Mouse (Mus musculus) frontal cortex, adult (tissue): ENCODE measurements around the gene Anln.
A peak's percentile ranks its signal among the peaks of the same experiment; 100 is the strongest.
"Not testable (repeated sequence)": the region's sequence is repeated elsewhere in the genome, so short reads cannot be mapped to it uniquely, and the experiment has no call there.

Experiments
- ATAC-seq: cut with Nextera tagmentation; 2 replicates; pipeline ENCODE4 v1.9.2; 2017; ENCODE audit warnings: mild to moderate bottlenecking, moderate library complexity, mixed read lengths; ENCODE audit not compliant: low TSS enrichment

Anln gene

GRCm38 (mm10) chr9:22322381-22323211 is 66.4 kb downstream of the Anln start:
- no peak for ATAC-seq

- ATAC-seq = no peak
Observed at GRCm38 (mm10) chr9:22319109-22319508, 69.9 kb downstream of the Anln start.

DNA sequence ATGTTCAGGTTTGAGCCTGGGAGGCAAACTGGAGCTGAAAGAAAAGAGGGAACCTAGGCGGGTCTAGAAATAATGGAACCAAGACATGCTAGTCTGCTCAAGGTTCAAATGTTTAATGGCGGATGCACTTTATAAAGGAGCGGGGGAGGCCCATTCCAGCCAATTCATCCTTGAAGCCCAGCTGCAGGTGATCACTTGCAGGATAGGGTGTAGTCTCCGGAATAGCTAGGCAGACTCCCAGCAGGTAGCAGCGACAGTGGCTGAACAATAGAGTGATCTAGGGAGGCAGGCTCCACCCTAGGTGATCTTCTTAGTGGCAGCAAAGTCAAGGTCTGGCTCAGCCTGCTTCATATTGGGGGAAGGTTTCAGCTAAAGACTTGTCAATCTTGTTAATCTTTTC is 72.9 kb downstream of the Anln start:
- not testable (repeated sequence) for ATAC-seq

DNA sequence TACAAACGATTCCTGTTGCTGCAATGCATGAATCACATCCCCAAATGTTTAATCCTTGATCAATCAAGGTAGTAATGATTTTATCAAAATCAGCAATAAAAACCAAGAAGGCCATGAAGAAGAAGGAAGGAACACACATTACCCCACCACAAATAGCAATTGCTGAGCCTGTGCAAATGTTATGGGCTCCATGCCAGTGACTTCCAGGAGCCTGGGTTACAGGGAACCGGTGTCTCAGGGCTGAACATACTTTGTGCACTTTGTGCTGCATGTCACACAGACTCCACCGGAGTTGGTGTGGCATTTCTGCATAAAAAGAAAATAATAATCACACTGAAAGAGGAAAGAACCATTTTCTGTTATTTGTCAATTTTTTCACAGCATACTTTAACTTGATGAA is 74.9 kb downstream of the Anln start:
- ATAC-seq = no peak

DNA sequence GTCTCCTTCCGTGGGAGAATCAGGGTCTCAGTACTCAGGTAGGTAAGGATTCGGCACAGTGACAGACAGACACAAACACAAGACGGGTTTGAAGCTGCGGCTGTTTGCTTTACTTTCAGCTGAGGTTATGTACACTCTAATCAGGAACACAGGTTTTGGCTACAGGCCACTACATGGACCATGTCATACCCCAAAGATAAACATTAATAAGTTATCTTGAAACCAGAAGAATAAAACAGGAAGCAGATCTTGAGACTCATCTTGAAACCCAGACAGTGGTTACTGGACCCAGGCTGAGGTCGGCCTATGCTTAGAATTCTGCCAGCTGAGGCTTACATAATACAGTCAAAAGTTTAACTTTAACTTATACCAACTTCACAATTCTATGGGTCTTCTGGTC is 75.8 kb downstream of the Anln start:
- no peak for ATAC-seq

GRCm38 (mm10) chr9:22309651-22310050 is 79.3 kb downstream of the Anln start:
- no peak for ATAC-seq

DNA sequence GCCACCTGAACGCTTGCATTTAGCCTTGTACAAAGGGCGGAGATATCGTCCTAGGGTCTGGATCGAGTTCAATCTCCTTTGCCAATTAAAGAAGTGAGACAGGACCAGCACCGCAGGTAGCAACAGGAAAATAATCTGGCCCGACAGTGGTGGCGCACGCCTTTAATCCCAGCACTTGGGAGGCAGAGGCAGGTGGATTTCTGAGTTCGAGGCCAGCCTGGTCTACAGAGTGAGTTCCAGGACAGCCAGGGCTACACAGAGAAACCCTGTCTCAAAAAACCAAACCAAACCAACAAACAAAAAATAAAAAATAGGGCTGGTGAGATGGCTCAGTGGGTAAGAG is 81.1 kb downstream of the Anln start:
- ATAC-seq = not testable (repeated sequence)

GRCm38 (mm10) chr9:22307156-22307919 is 81.7 kb downstream of the Anln start, which contains the start of gene Zfp810:
Gene Zfp810 (minus strand): TSS chr9:22307648.
- peak; percentile 98 for ATAC-seq

DNA sequence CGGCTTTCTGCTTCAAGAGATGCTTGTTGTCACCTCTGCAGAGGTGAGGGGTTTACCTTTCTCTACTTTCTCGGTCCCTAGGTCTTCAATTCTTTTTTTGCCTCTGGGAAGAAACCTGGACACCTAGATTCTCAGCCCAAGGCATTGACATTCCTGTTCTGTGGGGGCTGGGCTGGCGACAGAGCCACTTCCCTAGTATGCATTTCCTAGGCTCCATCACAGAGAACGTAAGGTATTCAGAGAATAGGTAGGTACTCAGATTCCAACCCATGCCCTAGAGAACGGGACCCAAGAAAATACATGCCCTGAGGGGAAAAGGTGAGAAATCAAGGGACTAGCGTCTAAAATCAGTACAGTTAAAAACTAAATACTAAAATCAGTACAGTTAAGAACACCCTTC is 82.3 kb downstream of the Anln start:
- ATAC-seq = peak; percentile 73

GRCm38 (mm10) chr9:22302199-22302598 is 86.8 kb downstream of the Anln start:
- ATAC-seq = no peak
